Mouse (Mus musculus): ENCODE results near the gene Prss3. TPM values are rescaled to one million over a fixed set of nuclear protein-coding genes. Genes with fewer than 3 reads are reported as not detected.
"Not testable (repeated sequence)": the region's sequence is repeated elsewhere in the genome, so short reads cannot be mapped to it uniquely, and the experiment has no call there.

Gene Prss3
- not detected for total RNA-seq (2021)

DNA sequence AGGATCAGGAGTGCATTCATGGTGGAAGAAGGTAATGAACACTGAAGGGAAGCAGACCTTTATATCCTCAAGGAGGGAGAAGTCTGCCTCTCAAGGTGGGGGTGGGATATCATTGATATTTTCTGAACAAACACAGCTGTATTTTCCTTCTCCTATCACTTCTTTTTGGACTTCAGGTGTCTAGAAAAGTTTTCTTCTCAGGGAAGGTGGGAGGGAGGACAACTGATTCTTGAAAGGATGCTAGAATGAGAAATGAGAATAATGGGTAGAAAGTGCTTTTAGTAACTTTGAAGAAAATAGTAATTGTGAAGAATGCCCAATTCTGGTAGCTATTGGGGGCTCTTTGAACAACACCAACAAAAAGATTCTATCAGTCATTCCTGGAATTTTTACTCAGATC, at the start of gene Prss3:
Prss3 (minus strand) TSS at position 101 of the 400 bp plus-strand sequence.
- DNase-seq (ENCODE audit: extremely low spot score in 1 of 2, low spot score in 2 of 2); intact Hi-C loops (cut with DNase I): not testable (repeated sequence)

DNA sequence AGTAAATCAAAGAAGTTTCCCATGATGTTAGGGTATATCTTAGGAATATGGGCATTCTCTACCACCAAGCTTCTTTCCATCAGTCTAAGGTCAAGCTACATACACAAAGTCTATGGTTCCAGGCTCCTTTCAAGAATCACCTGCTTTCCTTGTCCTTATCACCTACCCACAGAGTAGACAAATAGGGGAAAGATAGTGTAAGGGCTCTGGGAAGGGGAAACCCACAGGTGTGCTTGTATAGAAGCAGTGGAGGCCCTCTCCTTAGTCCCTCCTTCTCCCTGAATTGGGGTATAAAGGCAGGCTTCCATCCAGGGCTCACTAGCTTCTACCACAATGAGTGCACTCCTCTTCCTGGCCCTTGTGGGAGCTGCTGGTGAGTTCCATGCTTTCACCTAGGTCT, 14.6 kb upstream of the Prss3 start, which contains the start of gene Gm5771:
Gm5771 (plus strand) TSS at position 301 of the 400 bp plus-strand sequence.
- intact Hi-C loops (cut with DNase I); DNase-seq (ENCODE audit: extremely low spot score in 1 of 2, low spot score in 2 of 2): not testable (repeated sequence)

GRCm38 (mm10) chr6:41391640-41392039, 14.2 kb upstream of the Prss3 start:
- DNase-seq (ENCODE audit: extremely low spot score in 1 of 2, low spot score in 2 of 2); intact Hi-C loops (cut with DNase I): not testable (repeated sequence)

- intact Hi-C loops (cut with DNase I): no loop called here
Observed at GRCm38 (mm10) chr6:41386781-41387180, 9.3 kb upstream of the Prss3 start.

DNA sequence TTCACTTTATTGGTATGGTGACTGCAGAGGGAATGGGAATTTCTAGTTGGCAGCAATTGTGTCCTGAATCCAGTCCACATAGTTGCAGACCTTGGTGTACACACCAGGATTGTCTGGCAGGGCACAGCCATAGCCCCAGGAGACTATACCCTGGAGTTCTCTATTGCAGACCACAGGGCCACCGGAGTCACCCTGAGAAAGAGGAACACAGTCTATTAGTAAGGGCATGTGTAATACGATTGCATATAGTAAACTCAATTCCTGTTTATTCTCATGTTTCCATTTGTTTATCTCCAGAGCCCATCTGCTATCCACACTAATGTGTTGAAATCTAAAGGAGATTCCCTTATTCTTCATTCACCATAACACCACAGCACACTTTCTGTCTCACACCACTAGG, 3.7 kb downstream of the Prss3 start:
- intact Hi-C loops (cut with DNase I); DNase-seq (ENCODE audit: extremely low spot score in 1 of 2, low spot score in 2 of 2): not testable (repeated sequence)

More at GRCm38 (mm10) chr6:41386781-41387180, 9.3 kb upstream of the Prss3 start:
- no peak for DNase-seq (ENCODE audit: extremely low spot score in 1 of 2, low spot score in 2 of 2)

DNA sequence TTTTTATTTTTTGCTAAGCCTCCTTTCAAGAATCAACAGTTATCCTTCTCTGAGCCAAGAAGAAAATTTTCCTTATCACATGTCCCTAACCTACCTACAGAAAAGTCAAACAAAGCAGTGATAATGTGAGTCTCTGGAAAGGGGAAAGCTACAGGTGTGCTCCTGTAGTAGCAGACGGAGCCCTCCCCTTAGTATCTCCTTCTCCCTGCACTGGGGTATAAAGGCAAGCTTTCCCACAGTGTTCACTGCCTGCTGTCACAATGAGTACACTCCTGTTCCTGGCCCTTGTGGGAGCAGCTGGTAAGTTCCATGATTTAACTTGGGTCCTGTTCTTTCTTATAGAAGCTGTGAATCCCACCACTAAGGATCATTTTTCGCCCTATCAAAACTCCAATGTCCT, 23.5 kb downstream of the Prss3 start, which contains the start of gene Try10:
Try10 (plus strand) TSS at position 174 of the 400 bp plus-strand sequence.
- no peak for DNase-seq (ENCODE audit: extremely low spot score in 1 of 2, low spot score in 2 of 2)
- intact Hi-C loops (cut with DNase I): loop anchor here (5.0 kb wide), 1 partner anchor 63 kb away; no protein-coding TSS in a partner anchor

Other genes starting within 250 kb of the Prss3 start
- not detected for gene Try4, start 75.4 kb downstream of the Prss3 start, total RNA-seq (2021)
- gene Try5, start 60.8 kb downstream of the Prss3 start, total RNA-seq (2021): not detected
- gene Try10, start 23.6 kb downstream of the Prss3 start, total RNA-seq (2021): not detected
- gene Gm5771, start 14.7 kb upstream of the Prss3 start, total RNA-seq (2021): not detected
- under 1 TPM in 1 of 2 experiments, not detected in 1; 0.41 TPM for gene Gm10334, start 68.5 kb upstream of the Prss3 start, total RNA-seq (2021)
- not detected for gene Prss1, start 81.3 kb upstream of the Prss3 start, total RNA-seq (2021)
- gene Prss2, start 144.1 kb upstream of the Prss3 start, total RNA-seq (2021): not detected
- 100 to 1,000 TPM; 131 to 163 TPM for gene Ephb6, start 227.8 kb upstream of the Prss3 start, total RNA-seq (2021)

Data from left cerebral cortex, postnatal 10 days (tissue).